Mouse (Mus musculus) limb, embryonic 13.5 days (tissue): Measurements from ENCODE around the gene A630089N07Rik. TPM values are rescaled to one million over a fixed set of nuclear protein-coding genes. Genes with fewer than 3 reads are reported as not detected.
A peak's percentile ranks its signal among the peaks of the same experiment; 100 is the strongest.

Source experiments
- ATAC-seq: fragments of 200-750 bp; cut with Nextera tagmentation; 2 replicates; pipeline ENCODE4 v1.8.0; 2017; ENCODE audit warnings: low read depth, moderate number of reproducible peaks, moderate TSS enrichment; ENCODE audit not compliant: low FRiP score
- H3K27ac ChIP-seq: fragments of 300-500 bp; sonication (generic); 2 replicates; pipeline ENCODE4 v1.5.1; 2015; ENCODE audit warnings: inconsistent platforms, mild to moderate bottlenecking, moderate library complexity
- H3K27me3 ChIP-seq: fragments of 300-500 bp; sonication (generic); 2 replicates; pipeline ENCODE4 v1.6.1; 2015; ENCODE audit warnings: mild to moderate bottlenecking, inconsistent platforms
- H3K36me3 ChIP-seq: fragments of 300-500 bp; sonication (generic); 2 replicates; pipeline ENCODE4 v1.6.1; 2015; ENCODE audit warnings: inconsistent platforms, mild to moderate bottlenecking, moderate library complexity
- H3K4me1 ChIP-seq: fragments of 300-500 bp; sonication (generic); 2 replicates; pipeline ENCODE4 v1.6.1; 2015; ENCODE audit warnings: inconsistent platforms
- H3K4me2 ChIP-seq: fragments of 300-500 bp; sonication (generic); replicated peaks from 2 replicates; pipeline ENCODE4 v1.6.1; 2015; ENCODE audit warnings: inconsistent platforms, mild to moderate bottlenecking, moderate library complexity
- H3K4me3 ChIP-seq: fragments of 300-500 bp; sonication (generic); 2 replicates; pipeline ENCODE4 v1.5.1; 2015; ENCODE audit warnings: moderate library complexity, mild to moderate bottlenecking, inconsistent platforms
- H3K9ac ChIP-seq: fragments of 300-500 bp; sonication (generic); 2 replicates; pipeline ENCODE4 v1.6.1; 2015; ENCODE audit warnings: mild to moderate bottlenecking, inconsistent platforms
- H3K9me3 ChIP-seq: fragments of 300-500 bp; sonication (generic); 2 replicates; pipeline ENCODE4 v1.6.1; 2016; ENCODE audit warnings: inconsistent platforms
- WGBS: fragments of 180-500 bp; shearing (Covaris S2); methylation state at CpG from one replicate; pipeline ENCODE4 v1.1.7; 2015; 5-methylcytosine and 5-hydroxymethylcytosine counted together
- polyA plus RNA-seq: library from polyadenylated mRNA; unstranded; fragments of >200 nt; fragmentation: Nextera tagmentation; extraction: Ambion mirVana; gene quantifications from 2 replicates; pipeline ENCODE4 v1.2.1, GENCODE M21; 2015

The A630089N07Rik gene
- polyA plus RNA-seq, 1 experiment from 2014 or later, result 26.0 TPM

DNA sequence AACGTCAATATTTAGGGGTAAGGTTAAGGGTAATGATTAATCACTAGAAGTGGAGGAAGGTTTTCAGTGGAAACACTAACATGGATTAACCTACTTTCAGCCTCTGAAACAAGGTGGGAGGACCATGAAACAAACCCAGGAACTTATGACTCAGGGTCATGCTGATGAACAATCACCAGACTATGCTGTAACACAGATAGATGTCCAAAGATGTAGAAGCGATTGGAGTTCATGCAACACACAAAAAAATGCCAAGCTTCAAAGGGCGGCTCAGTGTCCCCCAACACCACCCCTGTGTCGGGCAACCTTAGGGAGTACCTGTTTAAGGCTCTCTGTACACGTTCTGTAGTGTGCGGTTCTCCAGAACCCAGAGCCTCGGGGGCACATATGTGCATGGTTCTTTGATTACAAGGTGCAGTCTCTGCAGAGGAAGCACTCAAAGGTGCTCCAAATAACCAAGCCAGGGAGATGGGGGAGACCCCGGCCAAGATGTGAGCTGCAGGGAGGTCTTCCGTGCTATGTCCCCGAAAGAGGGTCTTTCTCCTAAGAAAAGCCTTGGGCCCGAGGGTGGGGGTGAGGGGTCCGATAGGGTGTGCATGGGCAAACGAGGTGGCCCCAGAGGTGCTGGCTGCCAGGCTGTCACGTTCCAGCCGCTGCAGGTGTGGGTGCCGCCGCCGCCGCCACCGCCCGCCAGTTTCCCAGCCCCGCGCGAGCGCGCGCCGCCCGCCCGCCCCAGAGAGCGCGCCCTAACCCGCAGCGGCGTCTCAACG is 120.7 kb downstream of the A630089N07Rik start:
- no peak for ATAC-seq
- peak overlapping the region; percentile 91 for H3K9ac ChIP-seq
- peaks cover 22% of the 10 kb centered on the region for H3K4me1 ChIP-seq
- peak overlapping the region; percentile 84 for H3K4me3 ChIP-seq
- H3K27me3 ChIP-seq, result no peaks in the 10 kb centered on the region
- WGBS, result 11% methylated on average over 32 of the region's 36 CpGs
- H3K27ac ChIP-seq, result peak overlapping the region; percentile 91
- H3K4me2 ChIP-seq, result peak overlapping the region; percentile 91
- H3K9me3 ChIP-seq, result no peaks in the 10 kb centered on the region
- H3K36me3 ChIP-seq, result peaks cover 3% of the 10 kb centered on the region

DNA sequence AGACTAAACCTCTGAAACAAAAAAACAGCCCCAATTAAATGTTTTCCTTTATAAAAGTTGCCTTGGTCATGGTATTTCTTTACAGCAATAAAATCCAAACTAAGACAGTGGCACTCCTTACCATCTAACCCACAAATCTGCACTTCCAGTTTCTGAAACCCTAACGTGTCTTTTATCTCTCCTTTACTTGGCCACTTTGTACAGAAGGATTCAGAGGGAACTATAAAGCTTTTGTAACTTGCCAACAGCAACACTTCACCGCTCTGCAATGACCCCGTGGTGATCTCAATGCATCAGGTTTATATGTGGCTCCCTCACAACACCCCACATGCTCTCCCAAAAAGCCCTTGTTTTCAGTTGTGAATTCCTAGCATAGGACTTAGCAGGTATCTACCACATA is 121.9 kb downstream of the A630089N07Rik start:
- H3K4me1 ChIP-seq, result peaks cover 22% of the 10 kb centered on the region
- peaks cover 15% of the 10 kb centered on the region for H3K36me3 ChIP-seq
- H3K27me3 ChIP-seq, result no peaks in the 10 kb centered on the region
- H3K4me2 ChIP-seq, result no peak overlapping the region
- no peak overlapping the region for H3K27ac ChIP-seq
- H3K9me3 ChIP-seq, result no peaks in the 10 kb centered on the region
- 94% methylated on average over 3 of the region's 3 CpGs for WGBS
- ATAC-seq, result no peak
- H3K4me3 ChIP-seq, result no peak overlapping the region
- no peak overlapping the region for H3K9ac ChIP-seq

DNA sequence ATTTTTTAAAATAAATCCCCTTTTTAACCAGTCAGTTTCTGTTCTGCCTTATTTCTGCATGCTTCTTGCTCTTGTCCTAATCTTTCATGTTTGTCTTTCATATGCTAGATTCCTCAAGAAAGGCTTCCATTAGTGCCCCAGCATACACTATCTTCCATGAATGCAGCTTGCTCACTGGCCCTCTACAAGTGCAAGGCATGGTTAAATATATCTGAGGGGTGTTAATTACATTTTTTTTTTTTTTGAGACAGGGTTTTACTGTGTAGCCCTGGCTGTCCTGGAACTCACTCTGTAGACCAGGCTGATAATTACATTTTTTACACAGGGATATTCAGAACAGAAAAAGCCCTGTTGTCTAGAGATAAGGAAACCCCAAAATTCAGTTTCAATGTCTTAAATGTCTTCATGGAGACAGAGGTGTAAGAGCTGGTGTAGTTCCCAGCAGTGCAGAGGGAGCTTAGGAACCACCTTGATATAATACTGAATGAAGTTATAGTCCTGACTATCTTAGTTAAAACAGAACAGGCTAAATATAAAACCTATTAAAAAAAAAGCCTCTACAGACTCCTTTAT is 123.8 kb downstream of the A630089N07Rik start:
- ATAC-seq, result no peak
- Histone ChIP-seq H3K9me3 (no peaks in the 10 kb centered on the region), H3K4me2 (no peak overlapping the region), H3K36me3 (peaks cover 33% of the 10 kb centered on the region), H3K27me3 (no peaks in the 10 kb centered on the region), H3K9ac (no peak overlapping the region), H3K4me3 (no peak overlapping the region), H3K4me1 (peaks cover 22% of the 10 kb centered on the region), H3K27ac (no peak overlapping the region)

DNA sequence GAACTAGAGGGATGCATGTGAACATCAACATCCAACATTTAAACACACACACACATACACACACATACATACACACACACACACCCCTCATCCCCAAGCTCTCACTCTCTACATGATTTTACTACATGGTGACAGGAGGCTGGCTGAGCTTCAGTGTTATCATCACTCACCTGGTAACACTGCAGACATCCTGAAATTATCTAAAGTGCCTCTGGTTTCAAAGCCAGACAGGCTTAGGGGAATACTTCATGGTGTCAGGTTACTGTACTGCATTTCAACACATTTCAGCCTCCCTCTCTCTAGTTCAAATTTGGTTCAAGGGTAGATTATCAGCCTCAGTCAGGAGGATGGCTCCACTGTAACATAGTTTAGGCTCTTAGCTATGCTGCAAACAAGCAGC is 124.6 kb downstream of the A630089N07Rik start:
- no peak for ATAC-seq
- Histone ChIP-seq H3K9me3 (no peaks in the 10 kb centered on the region), H3K27ac (no peak overlapping the region), H3K4me1 (peaks cover 19% of the 10 kb centered on the region), H3K9ac (no peak overlapping the region), H3K27me3 (no peaks in the 10 kb centered on the region), H3K4me3 (no peak overlapping the region), H3K36me3 (peaks cover 41% of the 10 kb centered on the region), H3K4me2 (no peak overlapping the region)

DNA sequence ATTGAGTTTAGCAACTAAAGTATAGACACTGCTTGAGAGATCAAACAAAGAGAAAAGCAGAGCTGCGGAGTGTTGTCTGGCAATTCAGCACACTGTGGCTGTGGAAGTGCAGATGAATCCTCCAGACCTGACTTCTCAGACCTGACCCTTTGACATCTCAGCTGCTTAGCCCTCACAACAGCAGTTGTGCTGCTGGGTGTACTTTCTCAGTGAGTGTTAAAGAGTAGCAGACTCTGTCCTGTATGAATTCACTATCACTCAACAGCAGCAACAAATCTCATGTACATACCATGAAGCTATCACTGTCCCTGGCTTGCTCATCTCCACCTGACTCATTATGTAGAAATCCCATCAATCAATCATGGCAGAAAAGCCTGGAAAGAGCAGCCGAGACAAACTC is 126.2 kb downstream of the A630089N07Rik start:
- Histone ChIP-seq H3K9ac (no peak overlapping the region), H3K9me3 (no peaks in the 10 kb centered on the region), H3K4me1 (peaks cover 13% of the 10 kb centered on the region; the same call in 1 of the 2 replicates), H3K27ac (no peak overlapping the region), H3K4me2 (no peak overlapping the region), H3K36me3 (peaks cover 57% of the 10 kb centered on the region), H3K4me3 (no peak overlapping the region), H3K27me3 (no peaks in the 10 kb centered on the region)
- 86% methylated on average over 2 of the region's 2 CpGs for WGBS
- ATAC-seq, result no peak

DNA sequence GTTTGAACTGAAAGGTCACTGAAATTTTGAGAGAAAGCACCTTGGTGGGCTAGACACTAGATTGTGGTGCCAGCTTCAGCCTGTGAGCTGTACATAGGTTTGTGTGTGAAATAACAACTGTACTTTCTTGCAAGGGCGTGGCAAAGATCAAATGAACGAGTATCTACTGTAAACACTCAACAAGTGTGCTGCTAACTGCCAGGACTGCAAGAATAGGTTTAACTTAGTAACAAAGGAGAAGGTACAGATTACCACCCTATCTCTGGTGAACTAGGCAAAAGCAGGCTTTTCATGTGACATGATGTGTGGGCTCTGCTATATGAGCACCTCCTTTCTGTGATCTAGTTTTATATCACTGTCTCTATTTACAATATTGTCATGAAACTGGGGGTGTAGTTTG is 128.9 kb downstream of the A630089N07Rik start:
- no peaks in the 10 kb centered on the region for H3K9me3 ChIP-seq
- H3K4me3 ChIP-seq, result no peak overlapping the region
- no peak for ATAC-seq
- peaks cover 8% of the 10 kb centered on the region; the same call in 1 of the 2 replicates for H3K4me1 ChIP-seq
- peaks cover 79% of the 10 kb centered on the region for H3K36me3 ChIP-seq
- 87% methylated on average over 2 of the region's 2 CpGs for WGBS
- no peak overlapping the region for H3K27ac ChIP-seq
- H3K9ac ChIP-seq, result no peak overlapping the region
- H3K27me3 ChIP-seq, result no peaks in the 10 kb centered on the region
- no peak overlapping the region for H3K4me2 ChIP-seq

DNA sequence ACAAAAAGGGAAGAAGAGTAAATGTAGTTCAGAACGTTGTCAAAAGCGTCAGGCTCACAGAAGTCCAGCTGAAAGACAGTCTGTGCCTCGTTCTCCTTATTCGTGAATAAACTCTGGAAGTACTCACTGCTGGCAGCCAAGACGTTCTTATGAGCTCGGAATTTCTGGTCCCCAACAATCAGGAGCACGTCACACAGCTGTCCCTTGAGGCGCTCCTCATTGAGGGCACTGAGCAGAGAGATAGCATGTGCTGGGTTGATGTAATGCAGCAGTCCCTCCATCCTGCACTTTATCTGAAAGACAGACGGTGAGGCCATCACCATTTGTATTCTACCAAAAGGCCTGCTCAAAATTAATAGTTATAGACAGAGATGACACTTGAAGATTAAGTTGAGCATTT is 129.4 kb downstream of the A630089N07Rik start:
- H3K27me3 ChIP-seq, result no peaks in the 10 kb centered on the region
- H3K4me2 ChIP-seq, result no peak overlapping the region
- 88% methylated on average over 9 of the region's 9 CpGs for WGBS
- H3K9me3 ChIP-seq, result no peaks in the 10 kb centered on the region
- H3K9ac ChIP-seq, result no peak overlapping the region
- ATAC-seq, result no peak
- H3K4me3 ChIP-seq, result no peak overlapping the region
- H3K4me1 ChIP-seq, result peaks cover 5% of the 10 kb centered on the region; the same call in 1 of the 2 replicates
- H3K36me3 ChIP-seq, result peaks cover 82% of the 10 kb centered on the region
- no peak overlapping the region for H3K27ac ChIP-seq

DNA sequence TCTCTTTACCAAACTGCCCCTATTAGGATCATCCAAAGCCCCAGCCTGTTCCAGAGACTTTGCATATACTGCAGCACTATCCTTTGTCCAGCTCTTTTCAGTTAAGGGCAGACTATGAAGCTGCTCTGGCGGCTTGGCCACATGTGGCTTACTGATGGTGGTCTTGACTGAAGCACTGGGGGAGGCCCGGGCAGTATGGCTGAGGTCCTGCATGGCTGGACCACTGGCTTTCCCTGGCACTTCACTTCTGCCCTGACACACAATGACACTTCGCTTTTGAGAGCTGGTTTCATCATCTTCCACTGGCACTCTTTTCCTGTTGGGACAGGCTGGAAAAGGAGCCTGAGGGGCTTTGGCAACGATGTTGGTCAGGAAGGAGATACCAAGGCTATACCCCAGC is 129.9 kb downstream of the A630089N07Rik start:
- 91% methylated on average over 4 of the region's 4 CpGs for WGBS
- no peak overlapping the region for H3K27ac ChIP-seq
- no peak overlapping the region for H3K4me2 ChIP-seq
- ATAC-seq, result no peak
- H3K9me3 ChIP-seq, result no peaks in the 10 kb centered on the region
- peaks cover 1% of the 10 kb centered on the region; the same call in 1 of the 2 replicates for H3K4me1 ChIP-seq
- no peaks in the 10 kb centered on the region for H3K27me3 ChIP-seq
- no peak overlapping the region for H3K4me3 ChIP-seq
- H3K36me3 ChIP-seq, result peaks cover 82% of the 10 kb centered on the region
- no peak overlapping the region for H3K9ac ChIP-seq

Other genes with a start within 250 kb of the A630089N07Rik start
- gene Prdm15, start 230.6 kb downstream of the A630089N07Rik start, polyA plus RNA-seq, result 12.7 and 15.3 TPM in 2 replicates
- gene C2cd2, start 119.9 kb downstream of the A630089N07Rik start, polyA plus RNA-seq, result 12.4 and 15.3 TPM in 2 replicates
- 13.1 and 15.6 TPM in 2 replicates for gene Zbtb21, start 119.8 kb downstream of the A630089N07Rik start, polyA plus RNA-seq
- 25.9 and 30.5 TPM in 2 replicates for gene B230307C23Rik, start 85.1 kb downstream of the A630089N07Rik start, polyA plus RNA-seq